Mouse (Mus musculus) lung, postnatal 0 days (tissue): ENCODE measurements around the gene Defb45. TPM values are rescaled to one million over a fixed set of nuclear protein-coding genes. Genes with fewer than 3 reads are reported as not detected.

Experiments
- ATAC-seq: fragments of 200-750 bp; cut with Nextera tagmentation; 2 replicates; pipeline ENCODE4 v1.8.0; 2017; ENCODE audit warnings: moderate library complexity
- DNase-seq: peaks from one replicate; pipeline ENCODE4 v3.0.0-alpha.2; 2016; ENCODE audit warnings: low spot score
- H3K27ac ChIP-seq: fragments of 300-500 bp; sonication (generic); 2 replicates; pipeline ENCODE4 v1.5.1; 2014; ENCODE audit warnings: antibody characterized with exemption, mild to moderate bottlenecking, low read length, mixed read lengths
- H3K27me3 ChIP-seq: fragments of 300-500 bp; sonication (generic); replicated peaks from 2 replicates; pipeline ENCODE4 v1.6.1; 2014; ENCODE audit warnings: low read length, mixed read lengths; ENCODE audit not compliant: insufficient read depth
- H3K36me3 ChIP-seq: fragments of 300-500 bp; sonication (generic); 2 replicates; pipeline ENCODE4 v1.6.1; 2014; ENCODE audit warnings: low read length, mixed read lengths; ENCODE audit not compliant: insufficient read depth
- H3K4me1 ChIP-seq: fragments of 300-500 bp; sonication (generic); 2 replicates; pipeline ENCODE4 v1.6.1; 2014; ENCODE audit warnings: antibody characterized with exemption, low read depth, low read length, mixed read lengths; ENCODE audit not compliant: insufficient read depth
- H3K4me2 ChIP-seq: fragments of 300-500 bp; sonication (generic); replicated peaks from 2 replicates; pipeline ENCODE4 v1.6.1; 2014; ENCODE audit warnings: low read depth, mild to moderate bottlenecking, low read length, moderate library complexity, mixed read lengths
- H3K4me3 ChIP-seq: fragments of 300-500 bp; sonication (generic); 2 replicates; pipeline ENCODE4 v1.5.1; 2014; ENCODE audit warnings: low read depth, low read length
- H3K9ac ChIP-seq: fragments of 300-500 bp; sonication (generic); replicated peaks from 2 replicates; pipeline ENCODE4 v1.6.1; 2014; ENCODE audit warnings: low read depth, mild to moderate bottlenecking
- H3K9me3 ChIP-seq: fragments of 300-500 bp; sonication (generic); 2 replicates; pipeline ENCODE4 v1.6.1; 2016; ENCODE audit warnings: low read length, mixed read lengths
- CTCF ChIP-seq: IDR thresholded peaks from 2 replicates; pipeline ENCODE4 v1.5.1; 2016; ENCODE audit warnings: antibody characterized with exemption, mild to moderate bottlenecking
- EP300 ChIP-seq: IDR thresholded peaks from 2 replicates; pipeline ENCODE4 v1.6.1; 2016; ENCODE audit warnings: antibody characterized with exemption, mild to moderate bottlenecking, control low read depth
- WGBS: fragments of 180-500 bp; shearing (Covaris S2); extraction: QIAGEN DNeasy Blood & Tissue Kit; methylation state at CpG from one replicate; pipeline ENCODE4 v1.1.7; 2014; 5-methylcytosine and 5-hydroxymethylcytosine counted together
- polyA plus RNA-seq: library from polyadenylated mRNA; unstranded; fragments of >200 nt; fragmentation: Nextera tagmentation; extraction: Ambion mirVana; gene quantifications from 2 replicates; pipeline ENCODE4 v1.2.1, GENCODE M21; 2015

Defb45 gene
- polyA plus RNA-seq, 1 experiment from 2014 or later = not detected

DNA sequence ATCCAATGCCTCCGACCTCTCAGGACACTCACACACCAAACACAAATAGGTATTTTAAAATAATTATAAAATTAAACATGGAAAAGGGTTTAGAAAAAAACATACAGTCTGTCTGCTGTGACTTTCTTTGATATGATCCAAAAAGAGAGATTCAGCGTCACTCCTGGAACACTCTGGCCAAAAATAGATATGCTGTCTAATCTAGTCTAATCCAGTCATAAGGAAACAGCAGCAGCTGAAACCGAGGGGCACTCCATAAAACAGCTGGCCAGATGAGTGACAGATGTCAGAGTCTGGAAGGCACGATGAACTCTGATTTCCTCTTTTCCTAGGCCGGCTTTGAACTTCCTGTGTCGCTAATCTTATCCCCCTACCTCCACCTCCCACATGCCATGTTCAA lies 17.3 kb upstream of the Defb45 start:
- Histone ChIP-seq H3K9ac (no peak overlapping the region), H3K27me3 (no peaks in the 10 kb centered on the region), H3K4me3 (no peak overlapping the region), H3K27ac (no peak overlapping the region), H3K4me2 (no peak overlapping the region), H3K4me1 (no peaks in the 10 kb centered on the region), H3K9me3 (no peaks in the 10 kb centered on the region), H3K36me3 (no peaks in the 10 kb centered on the region)
- WGBS = 54% methylated on average over 6 of the region's 6 CpGs
- no peak for TF ChIP-seq EP300
- DNase-seq = no peak
- ATAC-seq = no peak

DNA sequence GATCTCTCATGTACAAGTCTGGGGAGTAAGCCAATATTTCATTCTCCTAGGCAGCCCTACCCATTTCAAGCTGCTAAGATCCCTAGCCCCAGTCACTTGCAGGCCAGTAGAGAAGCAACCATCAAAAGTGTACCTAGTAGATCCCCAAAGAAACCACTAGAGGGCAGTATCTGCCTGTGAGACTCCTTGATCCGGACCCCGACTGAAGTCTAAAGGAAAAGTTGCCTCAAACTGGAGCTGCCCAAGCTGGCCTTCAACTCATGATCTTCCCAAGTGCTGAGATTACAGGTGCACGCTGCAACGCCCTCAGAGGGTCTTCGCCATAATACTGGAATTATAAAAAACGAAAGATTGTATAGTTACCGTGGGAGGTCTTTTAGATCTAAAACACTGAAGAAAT lies 16.4 kb upstream of the Defb45 start:
- Histone ChIP-seq H3K9ac (no peak overlapping the region), H3K4me3 (no peak overlapping the region), H3K27ac (no peak overlapping the region), H3K4me2 (no peak overlapping the region), H3K36me3 (no peaks in the 10 kb centered on the region), H3K9me3 (no peaks in the 10 kb centered on the region), H3K4me1 (no peaks in the 10 kb centered on the region), H3K27me3 (no peaks in the 10 kb centered on the region)
- 12% methylated on average over 7 of the region's 7 CpGs for WGBS
- DNase-seq (peak; percentile 89), ATAC-seq (peak; percentile 65)
- no peak for TF ChIP-seq EP300
- TF ChIP-seq CTCF = peak; percentile 88

DNA sequence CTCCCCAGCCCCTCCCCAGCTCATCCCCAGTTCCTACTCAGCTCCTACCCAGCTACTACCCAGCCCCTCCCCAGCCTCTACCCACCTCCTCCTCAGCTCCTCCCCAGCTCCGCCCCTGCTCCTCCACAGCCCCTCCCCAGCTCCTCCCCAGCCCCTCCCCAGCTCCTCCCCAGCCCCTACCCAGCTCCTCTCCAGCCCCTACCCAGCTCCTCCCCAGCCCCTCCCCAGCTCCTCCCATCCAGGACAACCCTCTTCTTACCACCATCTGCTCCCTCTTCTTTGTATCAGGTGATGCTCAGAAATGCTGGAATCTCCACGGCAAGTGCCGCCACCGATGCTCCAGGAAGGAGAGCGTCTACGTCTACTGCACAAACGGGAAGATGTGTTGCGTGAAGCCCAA lies 13.0 kb upstream of the Defb45 start:
- no peak for TF ChIP-seq EP300
- no peak for TF ChIP-seq CTCF
- ATAC-seq = no peak

DNA sequence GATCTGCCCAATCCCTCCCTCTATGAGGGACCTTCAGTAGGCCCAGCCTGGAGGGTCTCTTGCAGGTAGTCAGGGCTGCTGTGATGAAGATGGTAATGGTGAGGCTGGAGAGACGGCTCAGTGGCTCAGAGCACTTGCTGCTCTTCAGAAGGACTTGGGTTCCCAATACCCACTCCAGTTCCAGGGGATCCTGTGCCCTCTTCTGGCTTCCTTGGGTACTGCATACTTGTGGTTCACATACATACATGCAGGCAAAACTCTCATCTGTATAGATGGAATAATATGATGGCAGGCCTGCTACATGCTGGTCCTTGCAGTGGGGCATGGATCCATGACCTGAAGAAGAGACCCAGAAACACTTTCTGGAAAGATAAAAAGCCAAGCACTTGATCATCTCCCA lies 9.5 kb upstream of the Defb45 start:
- Histone ChIP-seq H3K9me3 (no peaks in the 10 kb centered on the region), H3K27me3 (no peaks in the 10 kb centered on the region), H3K4me1 (no peaks in the 10 kb centered on the region), H3K4me2 (no peak overlapping the region), H3K27ac (no peak overlapping the region), H3K36me3 (no peaks in the 10 kb centered on the region), H3K9ac (no peak overlapping the region), H3K4me3 (no peak overlapping the region)
- TF ChIP-seq CTCF (no peak), EP300 (no peak)
- 92% methylated on average over 1 of the region's 1 CpGs for WGBS
- ATAC-seq = no peak
- DNase-seq = no peak

More for the DNA sequence above, 13.0 kb upstream of the Defb45 start:
- Histone ChIP-seq H3K9me3 (no peaks in the 10 kb centered on the region), H3K27me3 (no peaks in the 10 kb centered on the region), H3K4me2 (no peak overlapping the region), H3K4me1 (no peaks in the 10 kb centered on the region), H3K9ac (no peak overlapping the region), H3K27ac (no peak overlapping the region), H3K4me3 (no peak overlapping the region), H3K36me3 (no peaks in the 10 kb centered on the region)
- no peak for DNase-seq
- WGBS = 33% methylated on average over 7 of the region's 8 CpGs

DNA sequence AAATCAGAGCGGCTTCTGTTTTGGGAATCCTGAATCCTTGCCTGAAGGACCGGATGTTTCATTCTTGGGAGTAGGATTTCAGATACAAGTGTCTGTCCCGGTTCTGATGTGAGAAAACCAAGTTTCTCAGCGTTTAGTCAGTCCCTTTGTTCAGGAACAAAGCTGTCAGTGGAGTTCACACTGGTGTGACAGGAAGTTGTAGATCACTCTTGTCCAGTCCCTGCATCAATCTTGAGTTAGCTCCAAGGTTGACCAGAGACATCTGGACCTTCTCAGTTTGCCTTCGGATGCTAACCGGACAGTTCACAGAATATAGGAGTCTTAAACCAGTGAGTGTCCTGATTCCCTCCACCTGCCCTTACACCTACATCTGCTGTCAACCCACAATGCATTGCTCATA lies 8.5 kb upstream of the Defb45 start:
- Histone ChIP-seq H3K27ac (no peak overlapping the region), H3K4me2 (no peak overlapping the region), H3K27me3 (no peaks in the 10 kb centered on the region), H3K4me1 (no peaks in the 10 kb centered on the region), H3K9me3 (no peaks in the 10 kb centered on the region), H3K4me3 (no peak overlapping the region), H3K9ac (no peak overlapping the region), H3K36me3 (no peaks in the 10 kb centered on the region)
- DNase-seq (no peak), ATAC-seq (no peak)
- 32% methylated on average over 6 of the region's 6 CpGs for WGBS
- TF ChIP-seq CTCF (no peak), EP300 (no peak)

DNA sequence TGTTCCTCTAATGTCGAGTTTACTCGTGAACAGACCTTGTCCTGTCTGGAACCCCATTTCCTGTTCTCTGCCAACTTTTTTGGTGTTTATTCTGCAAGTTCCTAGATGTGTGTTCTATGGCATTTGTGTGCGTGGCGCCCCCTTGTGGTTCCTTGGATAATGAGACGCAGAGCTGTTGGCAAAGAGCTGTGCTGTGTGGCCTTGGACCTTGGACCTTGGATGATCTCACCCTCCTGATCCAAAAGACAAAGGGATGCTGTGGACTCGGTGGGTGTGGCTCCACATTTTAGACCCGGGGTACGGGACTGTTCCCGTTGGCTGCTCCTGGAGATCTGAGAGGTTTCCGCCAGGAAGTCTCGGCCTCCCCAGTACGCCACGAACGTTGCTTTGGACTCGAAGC lies 4.9 kb upstream of the Defb45 start, which contains the start of gene Defb36:
Gene Defb36, plus strand, starts transcription at position 271 of the 400 bp plus-strand sequence.
- DNase-seq (no peak), ATAC-seq (no peak)
- Histone ChIP-seq H3K9ac (no peak within 1 kb of the TSS), H3K9me3 (no peaks in the 10 kb centered on the region), H3K4me3 (no peak within 1 kb of the TSS), H3K4me2 (no peak within 1 kb of the TSS), H3K27ac (no peak within 1 kb of the TSS), H3K27me3 (no peaks in the 10 kb centered on the region), H3K4me1 (no peaks in the 10 kb centered on the region), H3K36me3 (no peaks in the 10 kb centered on the region)
- 74% methylated on average over 15 of the region's 15 CpGs for WGBS
- no peak for TF ChIP-seq EP300
- TF ChIP-seq CTCF = peak; percentile 61

DNA sequence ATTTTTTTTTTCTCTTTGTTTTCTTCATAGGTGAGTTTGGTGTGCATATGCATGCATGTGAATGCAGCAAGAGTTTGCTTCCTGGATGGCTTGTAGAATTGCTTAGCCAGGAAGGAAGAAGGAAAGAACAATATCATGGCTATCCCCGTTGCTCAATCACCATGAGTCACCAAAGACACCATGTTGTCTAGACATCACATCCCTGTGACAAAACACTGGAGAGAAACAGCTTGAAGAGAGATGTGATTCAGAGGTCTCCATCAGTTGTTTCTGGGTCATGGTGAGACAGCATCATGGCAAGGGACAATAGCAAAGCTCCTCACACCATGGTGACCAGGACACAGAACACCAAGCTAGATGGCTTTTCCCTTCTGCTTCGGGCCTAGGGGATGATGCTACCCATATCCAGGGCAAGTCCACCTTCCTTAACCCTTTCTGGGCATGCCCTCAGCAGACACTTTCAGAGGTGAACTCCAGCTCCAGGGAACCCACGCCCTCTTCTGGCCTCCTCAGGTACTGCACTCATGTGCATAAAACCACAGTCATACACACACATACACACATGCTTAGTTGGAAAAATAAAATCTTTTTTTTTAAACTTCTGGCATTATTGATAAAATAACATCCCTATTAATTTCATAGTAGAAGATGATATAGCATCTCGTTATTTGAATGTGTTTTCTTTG lies 2.2 kb upstream of the Defb45 start:
- no peak for ATAC-seq
- H3K9ac ChIP-seq = no peak overlapping the region
- no peaks in the 10 kb centered on the region for H3K4me1 ChIP-seq
- H3K27me3 ChIP-seq = no peaks in the 10 kb centered on the region
- no peak overlapping the region for H3K27ac ChIP-seq
- H3K36me3 ChIP-seq = no peaks in the 10 kb centered on the region
- DNase-seq = peak; percentile 18
- no peaks in the 10 kb centered on the region for H3K9me3 ChIP-seq
- no peak overlapping the region for H3K4me2 ChIP-seq
- TF ChIP-seq EP300 (no peak), CTCF (peak; percentile 34; the same call in 1 of the 2 replicates)
- 67% methylated on average over 4 of the region's 4 CpGs for WGBS
- no peak overlapping the region for H3K4me3 ChIP-seq
